Mouse (Mus musculus) E14TG2a.4 (cell line): ENCODE measurements around the gene Map4.

Experiments
- CTCF ChIP-seq: conservative IDR thresholded peaks from 2 replicates; pipeline ENCODE4 v1.5.1; 2014; ENCODE audit warnings: low read length
- NANOG ChIP-seq: IDR thresholded peaks from 2 replicates; pipeline ENCODE4 v1.6.1; 2014; ENCODE audit warnings: borderline replicate concordance, low read length, mixed read lengths
- POU5F1 ChIP-seq: IDR thresholded peaks from 2 replicates; pipeline ENCODE4 v1.6.1; 2014; ENCODE audit warnings: low read length, borderline replicate concordance

GRCm38 (mm10) chr9:109929131-109929530 is 2.1 kb upstream of the Map4 start:
- TF ChIP-seq CTCF = no peak
- TF ChIP-seq POU5F1 = no peak
- TF ChIP-seq NANOG = no peak
